Mouse (Mus musculus): ENCODE measurements around the gene Mapt.

GRCm38 (mm10) chr11:104187766-104188165 is 43.4 kb upstream of the Mapt start:
- no peak for TF ChIP-seq POLR2A (IDR thresholded peaks at IDR 0.05; ENCODE audit: borderline replicate concordance, extremely low read depth, low read depth, low read length)
- TF ChIP-seq CTCF (IDR thresholded peaks at IDR 0.05; ENCODE audit: insufficient read depth, low read length), result no peak
